Comparison of ENCODE assay signal across 9 mouse cellular contexts in the genomic region with DNA sequence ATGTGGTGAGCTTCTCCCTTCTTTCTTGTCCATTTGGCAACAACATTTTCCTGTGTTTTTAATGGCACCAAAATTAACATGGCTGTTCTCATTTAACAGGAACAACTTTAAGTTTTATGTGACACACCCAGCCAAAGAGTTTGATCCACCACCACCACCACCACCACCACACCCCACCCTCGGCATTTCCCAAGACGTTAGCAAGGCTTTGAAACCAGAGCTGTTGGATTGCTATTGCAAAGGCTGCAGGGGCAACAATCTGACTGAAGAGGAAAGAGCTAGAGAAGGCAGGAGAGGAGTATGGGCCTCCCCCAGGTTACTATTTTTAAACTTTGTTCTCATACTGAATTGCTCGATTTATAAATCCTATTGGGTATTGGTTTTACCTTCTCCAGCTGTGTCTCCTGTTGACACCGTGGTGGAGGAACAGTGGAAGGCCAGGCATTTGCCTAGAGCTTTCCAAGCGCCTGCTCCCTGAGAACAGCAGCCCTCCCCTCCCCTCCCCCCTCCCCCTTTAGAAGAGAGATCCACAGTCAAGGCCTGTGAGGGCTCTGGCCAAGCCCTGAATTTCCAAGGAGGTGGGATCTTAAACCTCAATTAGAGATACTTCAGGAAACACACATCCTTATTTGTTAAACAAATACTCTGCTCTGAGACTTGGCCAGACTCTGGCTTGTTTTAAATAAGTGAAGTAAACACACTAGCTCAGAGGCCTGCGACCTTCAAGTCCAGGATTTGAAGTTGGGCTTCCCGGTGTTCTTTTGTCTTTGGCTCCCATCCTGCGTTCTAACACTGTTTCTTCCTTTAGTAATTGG.
DNase-seq lines count a peak whose midpoint lies in the region; ATAC-seq and TF ChIP-seq lines count a peak whose summit lies in the region.
"Had no signal": no experiment of that assay in that cellular context is flagged by ENCODE, and none has a peak within 500 bp of the region (broad histone marks: within the 10 kb centered on the region; RNA-seq: fewer than 3 reads in every experiment).

No protein-coding gene starts in this region.

- no peaks in the 10 kb centered on the region for H3K36me3 ChIP-seq in heart, embryonic 15.5 days

- no peak overlapping the region for H3K9ac ChIP-seq in heart, embryonic 15.5 days

- no peak for TF ChIP-seq CTCF in embryonic fibroblast, embryonic 13.5 days (IDR thresholded peaks at IDR 0.05; ENCODE audit: borderline replicate concordance, insufficient read depth, low read length)

- H3K4me1 ChIP-seq in heart, embryonic 15.5 days (replicated peaks), result peaks cover 23% of the 10 kb centered on the region
- H3K4me1 ChIP-seq in embryonic fibroblast, embryonic 13.5 days (ENCODE audit: control insufficient read depth, insufficient read depth, low read length), result peaks cover 17% of the 10 kb centered on the region

- ATAC-seq in heart, embryonic 15.5 days (replicated peaks; ENCODE audit: insufficient number of reproducible peaks, insufficient read depth, low FRiP score, low read depth), result 0 out of 2 replicates have a peak, but pooled peaks have one; percentile 45
- no peak for ATAC-seq in megakaryocyte, adult 5-6 weeks (ENCODE audit: poor library complexity, severe bottlenecking)

- intact Hi-C loops in heart, postnatal 25 days (cut with DNase I), result loop anchor here (5.0 kb wide), 1 partner anchor 58 kb away; no protein-coding TSS in a partner anchor

- no peak for DNase-seq in heart, postnatal 25 days (ENCODE audit: low spot score)
- DNase-seq in ES-CJ7 (ENCODE audit: low read depth, low spot score), result peak; percentile 95
- DNase-seq in lung, postnatal 4 days, result peak; percentile 36 to 58
- DNase-seq in left cerebral cortex, adult 9 months (ENCODE audit: low spot score in 2 of 2), result no peak
- no peak for DNase-seq in urinary bladder, postnatal 14 days (ENCODE audit: low spot score)
- DNase-seq: cerebellum, postnatal 36 days had no signal

- WGBS in heart, embryonic 15.5 days, result 26% methylated on average over 8 of the region's 8 CpGs

- H3K4me3 ChIP-seq in heart, embryonic 15.5 days, result no peak overlapping the region
- no peak overlapping the region for H3K4me3 ChIP-seq in embryonic fibroblast, embryonic 13.5 days (ENCODE audit: insufficient read depth, low read length)

- no peaks in the 10 kb centered on the region for H3K27me3 ChIP-seq in heart, embryonic 15.5 days

- no peak overlapping the region for H3K4me2 ChIP-seq in heart, embryonic 15.5 days

- peak overlapping the region; percentile 5; the same call in 1 of the 2 replicates for H3K27ac ChIP-seq in heart, embryonic 15.5 days
- H3K27ac ChIP-seq in embryonic fibroblast, embryonic 13.5 days (ENCODE audit: insufficient read depth, low read length), result peak overlapping the region; percentile 44

- H3K9me3 ChIP-seq in heart, embryonic 15.5 days (replicated peaks), result no peaks in the 10 kb centered on the region

- TF ChIP-seq POLR2A in embryonic fibroblast, embryonic 13.5 days (IDR thresholded peaks at IDR 0.05; ENCODE audit: low read depth, low read length), result no peak

Comparison
In these comparisons a context has a peak if more than half of its experiments do, and no peak if none do; other contexts are left out.
1. DNase-seq: peak in ES-CJ7 (single experiment) and lung, postnatal 4 days (2 of 2); none in heart, postnatal 25 days (single experiment), left cerebral cortex, adult 9 months (0 of 2) and urinary bladder, postnatal 14 days (single experiment).